Mouse (Mus musculus) granulocyte monocyte progenitor cell, adult 5-6 weeks (primary cell): ENCODE results near the gene Rpgrip1l. TPM values are rescaled to one million over a fixed set of nuclear protein-coding genes. Genes with fewer than 3 reads are reported as not detected.
A peak's percentile ranks its signal among the peaks of the same experiment; 100 is the strongest.

Source experiments
- ATAC-seq: replicated peaks from 2 replicates; pipeline ENCODE4 v1.8.0; 2016; ENCODE audit warnings: mild to moderate bottlenecking, moderate TSS enrichment, inconsistent platforms; ENCODE audit not compliant: poor library complexity, severe bottlenecking
- total RNA-seq, 2 experiments: library from RNA; stranded (forward) in 1 of 2; stranded (reverse) in 1 of 2; fragments of 200-712, 200-1000 nt in 1 of 2; fragments of >200 nt in 1 of 2; fragmentation: Nextera tagmentation in 1 of 2; gene quantifications; 2 replicates each; pipeline ENCODE4 v1.2.3; 2014 to 2017

Gene Rpgrip1l
- total RNA-seq, 2 experiments from 2014 or later, result 8.7 to 12.5 TPM

GRCm38 (mm10) chr8:91217062-91217905 is 95.8 kb downstream of the Rpgrip1l start:
- ATAC-seq, result no peak

DNA sequence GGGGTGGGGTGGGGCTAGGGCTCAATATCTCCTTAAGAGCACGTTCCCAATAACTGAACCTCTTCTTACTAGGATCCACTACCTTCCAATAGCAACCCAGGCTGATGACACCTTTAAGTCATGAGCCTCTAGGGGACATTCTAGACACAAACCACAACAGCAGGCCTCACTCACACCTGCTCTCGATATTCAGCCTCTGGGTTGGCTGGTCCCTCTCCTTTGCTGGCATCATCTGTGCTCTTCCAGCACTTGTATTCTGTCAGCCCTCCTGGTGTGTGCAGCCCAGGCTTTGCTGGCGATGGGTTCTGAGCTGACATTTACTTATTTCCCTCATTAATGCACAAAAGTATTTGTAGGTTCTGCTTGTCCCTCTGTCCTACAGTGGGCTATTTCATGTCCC is 98.8 kb downstream of the Rpgrip1l start:
- no peak for ATAC-seq

DNA sequence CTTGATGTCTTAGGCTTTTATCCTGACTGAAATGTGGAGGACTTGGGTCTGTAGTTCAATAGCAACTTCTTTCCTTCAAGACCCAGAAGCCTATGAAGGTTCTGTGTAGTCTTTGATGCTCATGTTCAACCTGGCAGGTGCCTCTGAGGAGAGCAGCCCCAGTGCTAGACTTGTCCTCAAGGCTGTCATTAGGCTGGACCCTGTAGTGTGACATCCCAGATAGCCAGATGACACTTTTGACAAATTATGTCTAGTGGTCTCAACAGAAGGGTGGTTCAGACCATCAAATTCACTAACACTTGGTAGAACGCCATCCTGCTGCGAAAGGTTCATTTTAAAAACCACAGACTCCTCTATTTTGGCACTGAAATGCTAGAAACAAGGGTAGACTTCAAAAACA is 100.1 kb downstream of the Rpgrip1l start:
- no peak for ATAC-seq

DNA sequence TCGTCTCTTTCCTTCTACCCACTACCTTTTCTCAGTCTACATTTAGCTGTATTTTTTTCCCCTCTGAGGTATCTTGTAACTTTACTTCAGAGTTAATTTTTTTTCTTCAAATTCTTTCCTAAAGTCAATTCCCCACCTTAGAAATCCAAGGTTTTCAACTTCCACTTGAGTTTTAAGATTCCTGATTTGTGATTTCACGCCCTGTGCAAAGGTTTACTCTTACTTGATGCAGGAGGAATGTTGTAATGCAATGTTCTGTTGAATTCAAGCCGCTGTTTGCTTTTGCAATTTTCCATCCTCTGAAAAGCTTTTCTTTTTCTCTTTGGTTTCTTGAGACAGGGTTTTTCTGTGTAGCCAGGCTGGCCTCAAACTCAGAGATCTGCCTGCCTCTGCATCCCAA is 103.4 kb downstream of the Rpgrip1l start:
- ATAC-seq, result no peak

- ATAC-seq, result no peak
Measured at GRCm38 (mm10) chr8:91207676-91208075, 105.4 kb downstream of the Rpgrip1l start.

DNA sequence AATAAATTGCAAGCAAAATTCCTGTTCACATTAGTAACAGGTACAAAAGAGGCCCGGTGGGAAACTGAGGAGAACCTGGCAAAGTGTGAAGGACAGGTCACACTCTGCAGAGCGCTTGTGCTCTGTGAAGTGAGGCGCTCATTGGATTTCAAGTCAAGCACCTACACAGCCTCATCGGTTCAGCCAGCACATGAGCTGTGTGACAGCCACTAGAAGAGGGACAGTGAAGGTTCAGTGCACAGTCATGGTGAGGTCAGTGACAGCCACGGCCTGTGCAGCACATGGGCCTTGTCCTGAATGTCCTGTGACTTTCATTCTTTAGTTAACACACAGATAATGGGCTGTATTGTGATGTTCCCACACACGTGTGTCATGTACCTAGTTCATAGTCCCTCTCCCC is 107.2 kb downstream of the Rpgrip1l start:
- ATAC-seq, result no peak

- ATAC-seq, result no peak
Measured at GRCm38 (mm10) chr8:91201184-91201583, 111.9 kb downstream of the Rpgrip1l start.

GRCm38 (mm10) chr8:91199876-91200275 is 113.2 kb downstream of the Rpgrip1l start, which contains the start of gene Aktip:
Aktip (minus strand) TSS chr8:91199976.
- ATAC-seq, result no peak

DNA sequence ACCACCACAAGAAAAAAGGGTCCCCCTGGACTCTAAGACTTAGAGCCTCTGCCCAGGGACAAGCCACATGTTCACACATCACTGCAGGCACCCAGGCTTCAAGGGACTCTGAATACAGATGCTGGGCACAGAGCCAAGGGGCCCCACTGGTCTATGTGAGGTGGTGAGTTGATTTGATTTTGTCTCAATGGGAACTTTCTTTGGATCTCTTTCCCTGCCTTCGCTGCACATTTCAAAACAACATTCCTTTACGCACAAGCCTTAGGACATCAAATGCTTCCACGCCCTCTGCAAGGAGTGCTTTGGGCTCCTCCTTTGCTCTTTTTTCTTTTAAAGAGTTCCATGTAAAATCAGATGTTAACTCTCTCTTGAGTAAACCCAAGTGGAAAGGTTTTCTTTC is 115.0 kb downstream of the Rpgrip1l start:
- ATAC-seq, result no peak

DNA sequence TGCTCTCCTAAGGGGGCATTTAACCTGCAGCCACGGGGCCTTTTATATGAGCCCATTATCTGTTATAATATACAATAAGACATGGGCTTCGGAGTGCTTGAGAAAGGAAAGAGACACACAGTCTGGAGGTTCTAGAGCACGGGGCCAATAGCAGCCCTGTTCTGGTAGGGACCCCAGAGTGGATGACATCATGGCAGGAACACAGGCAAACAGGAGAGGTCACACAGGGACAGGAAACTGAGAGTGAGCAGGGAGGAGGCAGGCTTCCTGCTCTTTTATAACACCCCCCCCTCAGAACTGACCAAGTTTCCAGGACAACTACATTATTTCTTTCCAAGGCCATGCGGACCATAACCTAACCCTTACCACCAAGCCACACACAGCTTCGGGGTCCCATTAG is 115.8 kb downstream of the Rpgrip1l start:
- peak; percentile 42 for ATAC-seq

DNA sequence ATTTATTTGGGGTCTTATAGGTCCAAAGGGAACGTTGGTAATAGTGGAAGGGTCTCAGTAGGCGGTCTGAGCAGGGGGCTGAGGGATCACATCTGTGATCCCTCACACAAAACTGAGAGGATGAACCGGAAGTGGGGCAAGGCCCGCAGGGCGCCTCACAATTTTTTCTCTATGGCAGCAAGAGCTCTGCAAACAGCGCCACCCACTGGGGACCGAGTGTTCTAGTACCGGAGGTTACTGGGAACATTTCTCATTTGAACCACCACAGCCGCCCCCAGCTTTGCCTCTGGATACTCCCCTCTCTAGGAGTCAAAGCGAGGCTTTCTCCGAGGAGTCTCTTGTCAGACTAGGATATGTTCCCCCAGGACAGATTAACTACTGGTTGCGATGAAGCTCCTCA is 116.4 kb downstream of the Rpgrip1l start:
- ATAC-seq, result 0 out of 2 replicates have a peak, but pooled peaks have one; percentile 33

DNA sequence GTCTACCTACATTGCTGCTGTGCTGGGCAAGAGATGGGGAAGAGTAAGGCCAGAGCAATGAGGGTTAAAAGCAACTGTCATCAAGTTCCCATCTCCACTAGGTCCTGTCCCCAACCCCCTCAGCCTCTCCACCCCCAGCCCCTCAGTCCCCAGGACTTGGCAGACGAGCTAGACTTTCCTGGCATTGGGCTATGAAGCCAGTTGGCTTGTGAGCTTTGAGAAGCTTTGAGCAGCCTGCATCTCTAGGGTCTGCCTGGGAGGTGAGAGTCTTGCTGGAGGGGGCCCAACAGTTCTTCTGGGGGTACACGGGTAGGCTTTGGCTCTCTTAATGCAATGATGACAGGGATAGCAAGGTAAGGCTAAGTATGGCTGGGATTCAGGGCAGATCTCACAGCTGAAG is 119.0 kb downstream of the Rpgrip1l start:
- no peak for ATAC-seq

- no peak for ATAC-seq
Measured at GRCm38 (mm10) chr8:91192941-91193340, 120.1 kb downstream of the Rpgrip1l start.

GRCm38 (mm10) chr8:91190816-91191340 is 122.2 kb downstream of the Rpgrip1l start:
- peak; percentile 91 for ATAC-seq

GRCm38 (mm10) chr8:91188152-91188551 is 124.9 kb downstream of the Rpgrip1l start:
- no peak for ATAC-seq

DNA sequence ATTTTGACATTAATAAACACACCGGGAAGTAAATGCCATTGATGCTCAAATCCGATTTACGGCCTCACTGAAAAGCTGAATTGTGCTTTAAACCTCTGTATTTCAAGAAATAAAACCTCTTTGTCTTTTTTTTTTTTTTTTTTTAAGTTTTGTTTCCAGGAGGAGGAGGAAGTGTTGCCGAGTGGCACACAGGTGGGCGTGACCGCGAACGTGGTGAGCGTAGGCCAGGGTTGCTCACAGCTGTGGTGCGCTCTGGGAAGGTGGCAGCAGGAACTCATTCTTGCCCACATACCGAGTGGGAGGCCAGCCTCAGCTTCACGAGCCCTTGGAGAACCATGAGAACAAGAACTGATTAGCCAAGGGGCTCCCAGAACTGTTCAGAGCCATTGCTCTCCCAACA is 126.7 kb downstream of the Rpgrip1l start:
- no peak for ATAC-seq

DNA sequence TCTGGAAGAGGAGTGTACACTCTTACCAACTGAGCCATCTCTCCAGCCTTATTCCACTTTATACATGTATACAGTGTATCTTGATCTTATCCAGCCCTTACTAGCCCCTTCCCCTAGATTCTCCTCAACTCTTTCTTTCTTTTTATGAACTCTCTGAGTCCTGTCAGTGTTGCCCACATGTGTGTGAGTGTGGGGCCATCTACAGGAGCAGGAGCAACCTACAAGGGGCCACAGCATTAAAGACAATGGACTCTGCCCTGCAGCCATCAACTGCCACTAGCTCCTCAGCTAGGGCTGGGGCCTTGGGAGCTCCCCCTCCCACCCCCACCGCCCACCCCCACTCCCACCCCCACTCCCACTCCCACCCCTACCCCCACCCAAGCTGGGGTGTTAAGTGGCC is 135.4 kb downstream of the Rpgrip1l start:
- ATAC-seq, result no peak

GRCm38 (mm10) chr8:91176176-91176575 is 136.9 kb downstream of the Rpgrip1l start:
- ATAC-seq, result peak; percentile 91

- ATAC-seq, result no peak
Measured at GRCm38 (mm10) chr8:91171605-91172004, 141.5 kb downstream of the Rpgrip1l start.

GRCm38 (mm10) chr8:91170914-91171313 is 142.1 kb downstream of the Rpgrip1l start:
- no peak for ATAC-seq

DNA sequence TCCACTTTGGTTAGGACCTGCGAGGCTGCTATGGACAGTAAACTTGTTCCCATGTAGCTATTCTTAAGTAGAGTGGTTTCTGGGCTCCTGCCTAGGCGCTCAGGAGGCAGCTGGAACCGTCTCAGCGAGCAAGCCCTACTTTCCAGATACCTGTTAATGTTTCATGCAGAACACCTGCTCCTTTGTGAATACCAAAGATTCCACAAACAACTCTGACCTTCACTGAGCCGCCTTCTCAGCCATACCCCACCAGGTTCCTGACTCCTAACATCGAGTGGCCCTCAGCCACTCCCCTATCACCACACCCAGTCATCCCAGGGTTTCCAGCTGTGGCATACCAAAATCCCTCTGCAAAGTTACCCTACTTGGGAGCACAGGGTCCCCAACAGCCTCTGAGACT is 142.9 kb downstream of the Rpgrip1l start:
- ATAC-seq, result no peak
